In genomic region chr4:135797931-135798330, GRCm38 (mm10) we compare ENCODE assay signal across 9 mouse cellular contexts. TPM values are rescaled to one million over a fixed set of nuclear protein-coding genes. Genes with fewer than 3 reads are reported as not detected.
A peak's percentile ranks its signal among the peaks of the same experiment; 100 is the strongest.
DNase-seq lines count a peak whose midpoint lies in the region; ATAC-seq and TF ChIP-seq lines count a peak whose summit lies in the region.
"Had no signal": no experiment of that assay in that cellular context is flagged by ENCODE, and none has a peak within 500 bp of the region (broad histone marks: within the 10 kb centered on the region; RNA-seq: fewer than 3 reads in every experiment).

No protein-coding gene starts in this region.

- peaks cover 35% of the 10 kb centered on the region for H3K4me1 ChIP-seq in lung, embryonic 15.5 days
- H3K4me1 ChIP-seq in forebrain, embryonic 12.5 days, result no peaks in the 10 kb centered on the region
- H3K4me1 ChIP-seq: neural tube, embryonic 13.5 days had no signal

- peak; percentile 14 to 32 for DNase-seq in left cerebral cortex, postnatal 14 days (ENCODE audit: low spot score in 2 of 2)
- DNase-seq in left cerebral cortex, postnatal 36 days (ENCODE audit: low spot score in 2 of 2), result no peak
- DNase-seq in adrenal gland, postnatal 36 days, result peak; percentile 42 to 66
- peak; percentile 58 for DNase-seq in gastrocnemius, postnatal 10 days
- no peak for DNase-seq in layer of hippocampus, adult 2 months (ENCODE audit: low spot score in 2 of 2)

- intact Hi-C loops in left cerebral cortex, postnatal 14 days (cut with DNase I), result no loop called here
- intact Hi-C loops in left cerebral cortex, postnatal 36 days (cut with DNase I), result no loop called here

- H3K4me3 ChIP-seq in lung, embryonic 15.5 days, result peak overlapping the region; percentile 16; the same call in 1 of the 2 replicates
- H3K4me3 ChIP-seq in layer of hippocampus, adult 2 months, result no peak overlapping the region
- no peak overlapping the region for H3K4me3 ChIP-seq in forebrain, embryonic 12.5 days (replicated peaks)
- H3K4me3 ChIP-seq: neural tube, embryonic 13.5 days had no signal

- ATAC-seq in lung, embryonic 15.5 days (ENCODE audit: borderline replicate concordance, extremely low read depth, low FRiP score, low TSS enrichment), result peak; percentile 66; the same call in 1 of the 2 replicates
- ATAC-seq in megakaryocyte progenitor cell, adult 5-6 weeks (replicated peaks; ENCODE audit: poor library complexity), result no peak
- no peak for ATAC-seq in forebrain, embryonic 12.5 days (ENCODE audit: low FRiP score)

- H3K9ac ChIP-seq in lung, embryonic 15.5 days, result no peak overlapping the region
- H3K9ac ChIP-seq in forebrain, embryonic 12.5 days, result no peak overlapping the region
- H3K9ac ChIP-seq: neural tube, embryonic 13.5 days had no signal

- H3K4me2 ChIP-seq in lung, embryonic 15.5 days, result peak overlapping the region; percentile 47
- no peak overlapping the region for H3K4me2 ChIP-seq in forebrain, embryonic 12.5 days
- H3K4me2 ChIP-seq: neural tube, embryonic 13.5 days had no signal

- no peaks in the 10 kb centered on the region for H3K36me3 ChIP-seq in lung, embryonic 15.5 days
- no peaks in the 10 kb centered on the region for H3K36me3 ChIP-seq in forebrain, embryonic 12.5 days (replicated peaks)
- H3K36me3 ChIP-seq: neural tube, embryonic 13.5 days had no signal

- H3K27ac ChIP-seq in lung, embryonic 15.5 days, result peak overlapping the region; percentile 37; the same call in 1 of the 2 replicates
- no peak overlapping the region for H3K27ac ChIP-seq in layer of hippocampus, adult 2 months
- H3K27ac ChIP-seq in forebrain, embryonic 12.5 days, result no peak overlapping the region
- H3K27ac ChIP-seq: neural tube, embryonic 13.5 days had no signal

- WGBS in lung, embryonic 15.5 days, result 16% methylated on average over 11 of the region's 11 CpGs
- WGBS in forebrain, embryonic 12.5 days, result 31% methylated on average over 11 of the region's 11 CpGs

- H3K9me3 ChIP-seq in lung, embryonic 15.5 days, result no peaks in the 10 kb centered on the region
- H3K9me3 ChIP-seq in forebrain, embryonic 12.5 days, result no peaks in the 10 kb centered on the region
- H3K9me3 ChIP-seq: neural tube, embryonic 13.5 days had no signal

- no peaks in the 10 kb centered on the region for H3K27me3 ChIP-seq in lung, embryonic 15.5 days
- no peaks in the 10 kb centered on the region for H3K27me3 ChIP-seq in forebrain, embryonic 12.5 days
- H3K27me3 ChIP-seq: neural tube, embryonic 13.5 days had no signal

- no peak for TF ChIP-seq CTCF in layer of hippocampus, adult 2 months (conservative IDR thresholded peaks at IDR 0.05)

RNA-seq across cellular contexts. Expression of gene Myom3, which starts 38.4 kb away (rescaled TPM):
- total RNA-seq in left cerebral cortex, postnatal 14 days (2021), result 1 to 10 TPM; 2.0 to 2.1 TPM
- 1 to 10 TPM; 1.5 to 1.8 TPM for total RNA-seq in left cerebral cortex, postnatal 36 days (2021)
- under 1 TPM; 0.16 to 0.33 TPM for total RNA-seq in adrenal gland, postnatal 36 days (2021)
- total RNA-seq in gastrocnemius, postnatal 10 days (2021), result 10 to 100 TPM; 47.8 to 59.7 TPM
- 0.44 and 0.50 TPM in 2 replicates for polyA plus RNA-seq in lung, embryonic 15.5 days (2015; fragmentation: Nextera tagmentation; extraction: Ambion mirVana)
- total RNA-seq in megakaryocyte progenitor cell, adult 5-6 weeks (2015), result not detected in 2 replicates
- not detected in 2 replicates for total RNA-seq in megakaryocyte progenitor cell, adult 5-6 weeks (2017)
- under 1 TPM; 0.56 to 0.76 TPM for total RNA-seq in layer of hippocampus, adult 2 months (2021)
- 0.10 and 0.15 TPM in 2 replicates for polyA plus RNA-seq in forebrain, embryonic 12.5 days (2016; fragmentation: Nextera tagmentation; extraction: Ambion mirVana)

RNA-seq across cellular contexts. Expression of gene Srsf10, which starts 57.6 kb away (rescaled TPM):
- total RNA-seq in left cerebral cortex, postnatal 14 days (2021), result 10 to 100 TPM; 71.0 to 77.4 TPM
- 10 to 100 TPM; 51.3 to 88.9 TPM for total RNA-seq in left cerebral cortex, postnatal 36 days (2021)
- total RNA-seq in adrenal gland, postnatal 36 days (2021), result 100 to 1,000 TPM in 1 of 2 experiments, 10 to 100 TPM in 1; 82.3 to 120 TPM
- 10 to 100 TPM; 47.2 to 59.0 TPM for total RNA-seq in gastrocnemius, postnatal 10 days (2021)
- 265 and 267 TPM in 2 replicates for polyA plus RNA-seq in lung, embryonic 15.5 days (2015; fragmentation: Nextera tagmentation; extraction: Ambion mirVana)
- total RNA-seq in megakaryocyte progenitor cell, adult 5-6 weeks (2015), result 195 and 208 TPM in 2 replicates
- 200 and 240 TPM in 2 replicates for total RNA-seq in megakaryocyte progenitor cell, adult 5-6 weeks (2017)
- total RNA-seq in layer of hippocampus, adult 2 months (2021), result 10 to 100 TPM; 82.6 to 94.2 TPM
- polyA plus RNA-seq in forebrain, embryonic 12.5 days (2016; fragmentation: Nextera tagmentation; extraction: Ambion mirVana), result 411 and 417 TPM in 2 replicates

Comparison
In these comparisons a context has a peak if more than half of its experiments do, and no peak if none do; other contexts are left out.
1. DNase-seq: peak in left cerebral cortex, postnatal 14 days (2 of 2), adrenal gland, postnatal 36 days (2 of 2) and gastrocnemius, postnatal 10 days (single experiment); none in left cerebral cortex, postnatal 36 days (0 of 2) and layer of hippocampus, adult 2 months (0 of 2).
2. RNA of gene Myom3, which starts 38.4 kb away (total RNA-seq): 47.8 to 59.7 TPM in gastrocnemius, postnatal 10 days; 2.0 to 2.1 TPM in left cerebral cortex, postnatal 14 days, 1.5 to 1.8 TPM in left cerebral cortex, postnatal 36 days, 0.56 to 0.76 TPM in layer of hippocampus, adult 2 months, 0.16 to 0.33 TPM in adrenal gland, postnatal 36 days and not detected in megakaryocyte progenitor cell, adult 5-6 weeks; every median in the first group is over 10 times any median in the second.